Mouse (Mus musculus) myocyte (in vitro differentiated cells): ENCODE data around the gene Slc28a3.

Source experiments
- E2F4 ChIP-seq: IDR thresholded peaks from one replicate; pipeline ENCODE4 v1.6.1; 2011; ENCODE audit warnings: mild to moderate bottlenecking, control low read depth, moderate library complexity; ENCODE audit not compliant: insufficient read depth
- MAX ChIP-seq: IDR thresholded peaks from one replicate; pipeline ENCODE4 v1.6.1; 2011; ENCODE audit warnings: low read depth, mild to moderate bottlenecking, control low read depth
- POLR2A ChIP-seq: IDR thresholded peaks from one replicate; pipeline ENCODE4 v1.6.1; 2011; ENCODE audit warnings: low read depth, mild to moderate bottlenecking, control low read depth, moderate library complexity; ENCODE audit not compliant: insufficient read length
- SRF ChIP-seq: IDR thresholded peaks from one replicate; pipeline ENCODE4 v1.6.1; 2011; ENCODE audit warnings: low read depth; ENCODE audit not compliant: control insufficient read depth, insufficient read length
- TCF12 ChIP-seq: IDR thresholded peaks from one replicate; pipeline ENCODE4 v1.6.1; 2011; ENCODE audit warnings: mild to moderate bottlenecking, control low read depth; ENCODE audit not compliant: poor library complexity, insufficient read depth, severe bottlenecking

- no peak for TF ChIP-seq E2F4
- TF ChIP-seq TCF12 = no peak
- no peak for TF ChIP-seq POLR2A
- no peak for TF ChIP-seq SRF
- no peak for TF ChIP-seq MAX
These were observed 107.1 kb downstream of the Slc28a3 start for GRCm38 (mm10) chr13:58503610-58504009.
